Mouse (Mus musculus): ENCODE data around the gene Swsap1. TPM values are rescaled to one million over a fixed set of nuclear protein-coding genes. Genes with fewer than 3 reads are reported as not detected.

Gene Swsap1
- polyA plus RNA-seq, 1 experiment from 2014 or later = 10.1 TPM

DNA sequence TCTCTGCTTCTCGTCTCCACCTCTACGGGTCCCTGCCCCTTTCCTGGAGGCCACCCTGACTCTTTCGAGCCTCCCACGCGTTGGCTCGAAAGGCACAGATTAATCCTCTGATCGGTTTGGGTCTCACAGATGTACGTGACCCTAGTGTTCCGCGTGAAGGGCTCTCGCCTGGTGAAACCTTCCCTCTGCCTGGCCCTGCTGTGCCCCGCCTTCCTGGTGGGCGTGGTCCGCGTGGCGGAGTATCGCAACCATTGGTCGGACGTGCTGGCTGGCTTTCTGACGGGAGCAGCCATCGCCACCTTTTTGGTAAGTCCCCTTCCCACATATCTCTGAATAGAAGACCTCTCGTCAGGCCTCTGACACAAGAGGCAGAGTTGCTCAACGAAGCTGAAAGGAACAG lies 11.3 kb upstream of the Swsap1 start:
- Histone ChIP-seq H3K9me3 (ENCODE audit: control insufficient read depth, low read length) (no peaks in the 10 kb centered on the region), H3K4me1 (ENCODE audit: control insufficient read depth, insufficient read depth, low read length) (no peaks in the 10 kb centered on the region), H3K4me2 (ENCODE audit: low read depth, low read length) (no peak overlapping the region), H3K27me3 (ENCODE audit: control insufficient read depth, insufficient read depth, low read length) (no peaks in the 10 kb centered on the region), H3K9ac (replicated peaks; ENCODE audit: low read depth, low read length) (no peak overlapping the region), H3K27ac (ENCODE audit: low read depth, low read length) (no peak overlapping the region), H3K4me3 (ENCODE audit: low read depth, low read length) (no peak overlapping the region), H3K36me3 (ENCODE audit: control insufficient read depth, insufficient read depth, low read length) (peaks cover 11% of the 10 kb centered on the region; the same call in 1 of the 2 replicates)
- WGBS = 20% methylated on average over 23 of the region's 23 CpGs
- ATAC-seq (ENCODE audit: low read depth) = no peak

DNA sequence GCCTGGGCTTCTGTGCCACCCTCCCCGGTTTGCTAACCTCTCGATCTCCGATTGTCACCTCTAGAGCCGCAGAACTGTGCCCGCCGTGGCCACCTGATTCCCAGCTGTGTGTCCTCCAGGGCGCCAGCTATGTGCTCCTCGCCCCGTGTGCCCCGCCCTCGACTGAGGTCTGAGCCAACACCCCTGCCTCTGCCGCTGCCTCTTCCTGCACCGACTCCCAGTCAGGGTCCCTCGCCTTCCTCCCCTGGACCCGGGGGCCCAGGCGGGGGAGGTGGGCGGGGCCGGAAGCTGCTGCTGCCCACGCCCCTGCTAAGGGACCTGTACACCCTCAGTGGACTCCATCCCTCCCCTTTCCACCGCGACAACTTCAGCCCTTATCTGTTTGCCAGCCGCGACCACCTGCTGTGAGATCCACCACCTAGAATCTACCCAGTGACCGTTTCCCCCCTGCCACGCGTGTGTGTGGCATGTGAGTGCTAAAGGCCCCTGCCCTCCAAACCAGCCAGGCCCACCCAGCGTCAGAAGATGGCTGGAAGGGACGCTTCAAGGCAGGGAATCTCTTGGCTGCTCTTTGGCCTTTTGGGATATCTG lies 7.9 kb upstream of the Swsap1 start:
- no peaks in the 10 kb centered on the region for H3K9me3 ChIP-seq (ENCODE audit: control insufficient read depth, low read length)
- H3K4me1 ChIP-seq (ENCODE audit: control insufficient read depth, insufficient read depth, low read length) = no peaks in the 10 kb centered on the region
- 0 out of 2 replicates have a peak, but pooled peaks cover 5% of the 10 kb centered on the region for H3K36me3 ChIP-seq (ENCODE audit: control insufficient read depth, insufficient read depth, low read length)
- no peaks in the 10 kb centered on the region for H3K27me3 ChIP-seq (ENCODE audit: control insufficient read depth, insufficient read depth, low read length)
- H3K4me3 ChIP-seq (ENCODE audit: low read depth, low read length) = no peak overlapping the region
- no peak overlapping the region for H3K27ac ChIP-seq (ENCODE audit: low read depth, low read length)
- ATAC-seq (ENCODE audit: low read depth) = no peak
- H3K9ac ChIP-seq (replicated peaks; ENCODE audit: low read depth, low read length) = no peak overlapping the region
- 8% methylated on average over 28 of the region's 28 CpGs for WGBS
- no peak overlapping the region for H3K4me2 ChIP-seq (ENCODE audit: low read depth, low read length)

DNA sequence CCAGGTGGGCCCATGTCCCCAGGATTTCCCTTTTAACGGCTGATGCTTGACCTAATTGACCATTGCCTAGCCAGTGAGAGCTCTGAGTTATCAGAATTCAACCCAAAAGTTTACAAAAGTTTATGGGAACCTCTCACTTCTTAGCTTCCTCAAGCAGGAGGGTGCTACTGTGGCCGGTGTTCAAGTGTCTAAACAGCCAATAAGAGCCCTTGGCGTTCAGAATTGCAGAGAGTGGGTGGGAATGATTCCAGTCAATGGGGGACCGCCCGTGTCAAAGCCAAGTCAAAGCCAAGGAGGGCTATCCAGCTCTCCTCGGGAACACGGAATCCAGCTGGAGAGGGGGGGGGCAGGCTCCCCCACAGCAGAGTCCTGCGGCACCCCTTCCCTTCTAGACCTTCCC lies 7.4 kb upstream of the Swsap1 start:
- H3K4me1 ChIP-seq (ENCODE audit: control insufficient read depth, insufficient read depth, low read length) = no peaks in the 10 kb centered on the region
- no peak overlapping the region for H3K4me2 ChIP-seq (ENCODE audit: low read depth, low read length)
- H3K4me3 ChIP-seq (ENCODE audit: low read depth, low read length) = no peak overlapping the region
- no peaks in the 10 kb centered on the region for H3K27me3 ChIP-seq (ENCODE audit: control insufficient read depth, insufficient read depth, low read length)
- WGBS = 53% methylated on average over 8 of the region's 8 CpGs
- no peaks in the 10 kb centered on the region for H3K9me3 ChIP-seq (ENCODE audit: control insufficient read depth, low read length)
- no peak for ATAC-seq (ENCODE audit: low read depth)
- H3K27ac ChIP-seq (ENCODE audit: low read depth, low read length) = no peak overlapping the region
- H3K9ac ChIP-seq (replicated peaks; ENCODE audit: low read depth, low read length) = no peak overlapping the region
- H3K36me3 ChIP-seq (ENCODE audit: control insufficient read depth, insufficient read depth, low read length) = 0 out of 2 replicates have a peak, but pooled peaks cover 5% of the 10 kb centered on the region

DNA sequence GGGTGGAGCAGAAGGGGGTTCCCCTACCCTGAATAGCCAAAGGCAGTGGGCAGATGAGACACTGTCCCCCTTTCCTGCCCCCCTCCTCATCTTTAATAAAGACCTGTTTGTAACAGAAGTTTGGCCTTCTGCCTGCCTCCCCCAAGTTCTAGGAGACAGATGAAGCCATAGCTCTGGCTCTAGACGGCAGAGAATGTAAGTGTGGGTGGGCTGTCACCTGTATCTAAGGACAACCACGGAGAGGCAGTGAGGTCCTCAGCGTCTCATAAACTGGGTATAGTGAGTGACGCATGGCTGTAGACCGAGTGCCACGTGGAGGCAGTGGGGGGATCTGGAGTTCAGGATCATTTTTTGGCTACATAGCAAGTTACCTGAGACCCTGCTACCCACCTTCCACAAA lies 6.8 kb upstream of the Swsap1 start:
- WGBS = 70% methylated on average over 6 of the region's 6 CpGs
- Histone ChIP-seq H3K9me3 (ENCODE audit: control insufficient read depth, low read length) (no peaks in the 10 kb centered on the region), H3K4me2 (ENCODE audit: low read depth, low read length) (no peak overlapping the region), H3K9ac (replicated peaks; ENCODE audit: low read depth, low read length) (no peak overlapping the region), H3K27ac (ENCODE audit: low read depth, low read length) (no peak overlapping the region), H3K4me1 (ENCODE audit: control insufficient read depth, insufficient read depth, low read length) (no peaks in the 10 kb centered on the region), H3K27me3 (ENCODE audit: control insufficient read depth, insufficient read depth, low read length) (no peaks in the 10 kb centered on the region), H3K36me3 (ENCODE audit: control insufficient read depth, insufficient read depth, low read length) (0 out of 2 replicates have a peak, but pooled peaks cover 5% of the 10 kb centered on the region), H3K4me3 (ENCODE audit: low read depth, low read length) (no peak overlapping the region)
- no peak for ATAC-seq (ENCODE audit: low read depth)

DNA sequence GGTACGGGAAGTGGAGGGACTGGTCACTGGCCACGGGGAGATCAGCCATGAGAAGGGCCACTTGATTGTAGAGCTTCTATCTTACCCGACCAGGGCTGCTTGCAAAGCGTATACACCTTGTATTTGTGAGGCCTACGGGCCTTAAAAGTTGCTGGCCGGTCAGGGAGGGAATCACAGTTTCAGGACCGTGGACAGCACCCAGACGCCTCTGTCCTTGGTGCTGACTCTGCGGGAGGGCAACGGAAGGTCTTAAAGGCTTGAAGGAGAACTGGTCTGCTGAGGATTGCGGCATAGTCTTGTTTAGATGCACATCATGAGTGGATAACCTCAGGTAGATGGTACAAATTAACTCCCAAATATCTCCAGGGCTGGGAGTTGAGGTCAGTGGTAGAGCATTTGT lies 5.2 kb upstream of the Swsap1 start:
- Histone ChIP-seq H3K4me1 (ENCODE audit: control insufficient read depth, insufficient read depth, low read length) (no peaks in the 10 kb centered on the region), H3K27me3 (ENCODE audit: control insufficient read depth, insufficient read depth, low read length) (no peaks in the 10 kb centered on the region), H3K9ac (replicated peaks; ENCODE audit: low read depth, low read length) (no peak overlapping the region), H3K36me3 (ENCODE audit: control insufficient read depth, insufficient read depth, low read length) (0 out of 2 replicates have a peak, but pooled peaks cover 5% of the 10 kb centered on the region), H3K4me3 (ENCODE audit: low read depth, low read length) (no peak overlapping the region), H3K27ac (ENCODE audit: low read depth, low read length) (no peak overlapping the region), H3K9me3 (ENCODE audit: control insufficient read depth, low read length) (no peaks in the 10 kb centered on the region), H3K4me2 (ENCODE audit: low read depth, low read length) (no peak overlapping the region)
- WGBS = 23% methylated on average over 11 of the region's 11 CpGs
- no peak for ATAC-seq (ENCODE audit: low read depth)

DNA sequence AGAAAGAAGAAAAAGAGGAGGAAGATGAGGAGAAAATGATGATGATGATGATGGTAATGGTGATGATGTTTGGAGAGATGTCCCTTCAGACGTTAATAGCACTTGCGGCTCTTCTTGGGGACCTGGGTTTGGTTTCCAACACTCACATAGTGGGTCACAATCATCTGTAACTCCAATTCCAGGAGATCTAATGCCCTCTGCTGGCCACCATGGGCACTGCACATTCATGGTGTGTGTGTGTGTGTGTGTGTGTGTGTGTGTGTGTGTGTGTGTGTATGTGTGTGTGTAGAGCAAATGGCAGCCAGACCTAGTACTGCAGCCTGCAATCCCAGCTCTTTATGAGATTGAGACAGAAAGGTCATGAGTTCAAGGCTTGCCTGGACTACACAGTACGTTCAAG lies 3.6 kb upstream of the Swsap1 start:
- Histone ChIP-seq H3K9ac (replicated peaks; ENCODE audit: low read depth, low read length) (no peak overlapping the region), H3K36me3 (ENCODE audit: control insufficient read depth, insufficient read depth, low read length) (0 out of 2 replicates have a peak, but pooled peaks cover 5% of the 10 kb centered on the region), H3K27ac (ENCODE audit: low read depth, low read length) (no peak overlapping the region), H3K4me3 (ENCODE audit: low read depth, low read length) (no peak overlapping the region), H3K4me2 (ENCODE audit: low read depth, low read length) (no peak overlapping the region), H3K9me3 (ENCODE audit: control insufficient read depth, low read length) (no peaks in the 10 kb centered on the region), H3K4me1 (ENCODE audit: control insufficient read depth, insufficient read depth, low read length) (no peaks in the 10 kb centered on the region), H3K27me3 (ENCODE audit: control insufficient read depth, insufficient read depth, low read length) (no peaks in the 10 kb centered on the region)
- ATAC-seq (ENCODE audit: low read depth) = no peak
- WGBS = 84% methylated on average over 3 of the region's 3 CpGs

DNA sequence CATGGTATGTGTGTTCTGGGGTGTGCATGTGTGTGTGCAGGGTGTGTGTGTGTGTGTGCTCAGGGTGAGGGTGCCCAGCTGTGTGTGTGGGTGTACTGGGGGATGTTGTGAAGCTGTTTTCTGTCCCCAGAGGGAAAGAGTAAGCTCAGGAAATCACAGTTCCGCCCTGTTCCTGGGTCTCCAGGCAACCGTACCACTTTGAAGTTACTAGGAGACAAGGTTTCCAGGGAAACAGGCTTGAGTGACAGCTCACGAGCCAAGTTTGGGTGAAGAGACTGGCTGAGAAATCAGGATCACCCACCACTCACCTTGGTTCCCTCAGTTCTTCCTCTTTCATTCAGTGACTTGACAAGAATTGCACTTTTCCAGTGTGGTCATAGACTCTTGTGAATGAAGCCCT lies 2.0 kb upstream of the Swsap1 start:
- no peak overlapping the region for H3K9ac ChIP-seq (replicated peaks; ENCODE audit: low read depth, low read length)
- no peaks in the 10 kb centered on the region for H3K4me1 ChIP-seq (ENCODE audit: control insufficient read depth, insufficient read depth, low read length)
- H3K4me3 ChIP-seq (ENCODE audit: low read depth, low read length) = no peak overlapping the region
- no peak overlapping the region for H3K4me2 ChIP-seq (ENCODE audit: low read depth, low read length)
- WGBS = 3% methylated on average over 3 of the region's 3 CpGs
- H3K36me3 ChIP-seq (ENCODE audit: control insufficient read depth, insufficient read depth, low read length) = no peaks in the 10 kb centered on the region
- no peaks in the 10 kb centered on the region for H3K27me3 ChIP-seq (ENCODE audit: control insufficient read depth, insufficient read depth, low read length)
- ATAC-seq (ENCODE audit: low read depth) = no peak
- no peak overlapping the region for H3K27ac ChIP-seq (ENCODE audit: low read depth, low read length)
- H3K9me3 ChIP-seq (ENCODE audit: control insufficient read depth, low read length) = no peaks in the 10 kb centered on the region

DNA sequence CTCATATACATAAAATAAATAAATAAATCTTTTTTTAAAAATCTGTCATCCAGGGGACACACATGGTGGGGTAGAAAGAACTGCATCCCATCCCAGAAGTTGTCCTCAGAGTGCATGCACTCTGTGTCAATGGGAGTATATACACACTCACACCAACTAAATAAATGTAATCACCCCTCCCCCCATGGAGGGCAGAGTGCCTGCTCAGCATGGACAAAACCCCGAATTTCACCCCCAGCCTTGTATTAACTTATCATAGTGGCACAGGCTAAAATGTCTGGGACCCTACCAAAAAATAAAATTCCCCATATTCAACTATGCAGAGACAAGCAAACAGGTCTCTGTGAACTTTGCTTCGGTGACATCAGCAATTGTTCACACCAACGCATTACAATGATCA lies 920 bp upstream of the Swsap1 start:
- no peak overlapping the region for H3K9ac ChIP-seq (replicated peaks; ENCODE audit: low read depth, low read length)
- H3K27ac ChIP-seq (ENCODE audit: low read depth, low read length) = no peak overlapping the region
- no peaks in the 10 kb centered on the region for H3K9me3 ChIP-seq (ENCODE audit: control insufficient read depth, low read length)

DNA sequence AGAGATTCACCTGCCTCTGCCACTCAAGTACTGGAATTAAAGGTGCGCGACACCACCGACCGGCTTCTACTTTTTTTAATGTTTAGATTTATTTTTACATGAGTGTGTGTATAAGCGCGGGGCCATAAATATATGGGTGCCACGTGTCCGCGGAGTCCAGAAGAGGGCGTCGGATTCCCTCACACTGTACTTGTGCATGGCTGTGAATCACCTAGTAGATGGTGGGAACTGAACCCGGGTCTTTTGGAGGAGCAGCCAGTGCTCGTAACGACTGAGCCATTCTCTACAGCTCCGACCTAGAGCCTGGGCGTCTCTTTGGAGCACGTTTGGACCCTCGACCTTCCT lies 358 bp upstream of the Swsap1 start:
- no peaks in the 10 kb centered on the region for H3K4me1 ChIP-seq (ENCODE audit: control insufficient read depth, insufficient read depth, low read length)
- WGBS = 1% methylated on average over 18 of the region's 18 CpGs
- ATAC-seq (ENCODE audit: low read depth) = peak; percentile 64
- peak overlapping the region; percentile 67; the same call in 1 of the 2 replicates for H3K9ac ChIP-seq (replicated peaks; ENCODE audit: low read depth, low read length)
- H3K9me3 ChIP-seq (ENCODE audit: control insufficient read depth, low read length) = no peaks in the 10 kb centered on the region
- H3K27ac ChIP-seq (ENCODE audit: low read depth, low read length) = peak overlapping the region; percentile 94
- peak overlapping the region; percentile 62 for H3K4me2 ChIP-seq (ENCODE audit: low read depth, low read length)
- H3K4me3 ChIP-seq (ENCODE audit: low read depth, low read length) = peak overlapping the region; percentile 62
- peaks cover 6% of the 10 kb centered on the region for H3K27me3 ChIP-seq (ENCODE audit: control insufficient read depth, insufficient read depth, low read length)
- H3K36me3 ChIP-seq (ENCODE audit: control insufficient read depth, insufficient read depth, low read length) = no peaks in the 10 kb centered on the region

More for the DNA sequence above, 920 bp upstream of the Swsap1 start:
- Histone ChIP-seq H3K4me2 (ENCODE audit: low read depth, low read length) (no peak overlapping the region; the same call in 1 of the 2 replicates), H3K4me3 (ENCODE audit: low read depth, low read length) (no peak overlapping the region), H3K4me1 (ENCODE audit: control insufficient read depth, insufficient read depth, low read length) (no peaks in the 10 kb centered on the region), H3K27me3 (ENCODE audit: control insufficient read depth, insufficient read depth, low read length) (peaks cover 3% of the 10 kb centered on the region; the same call in 1 of the 2 replicates), H3K36me3 (ENCODE audit: control insufficient read depth, insufficient read depth, low read length) (no peaks in the 10 kb centered on the region)
- 81% methylated on average over 3 of the region's 3 CpGs for WGBS
- ATAC-seq (ENCODE audit: low read depth) = no peak

All from neural tube, embryonic 14.5 days (tissue).